Mouse (Mus musculus) lung, postnatal 0 days (tissue): ENCODE measurements around the gene Clock. TPM values are rescaled to one million over a fixed set of nuclear protein-coding genes. Genes with fewer than 3 reads are reported as not detected.

Experiments used
- ATAC-seq: fragments of 200-750 bp; cut with Nextera tagmentation; 2 replicates; pipeline ENCODE4 v1.8.0; 2017; ENCODE audit warnings: moderate library complexity
- DNase-seq: peaks from one replicate; pipeline ENCODE4 v3.0.0-alpha.2; 2016; ENCODE audit warnings: low spot score
- H3K27ac ChIP-seq: fragments of 300-500 bp; sonication (generic); 2 replicates; pipeline ENCODE4 v1.5.1; 2014; ENCODE audit warnings: antibody characterized with exemption, mild to moderate bottlenecking, low read length, mixed read lengths
- H3K27me3 ChIP-seq: fragments of 300-500 bp; sonication (generic); replicated peaks from 2 replicates; pipeline ENCODE4 v1.6.1; 2014; ENCODE audit warnings: low read length, mixed read lengths; ENCODE audit not compliant: insufficient read depth
- H3K36me3 ChIP-seq: fragments of 300-500 bp; sonication (generic); 2 replicates; pipeline ENCODE4 v1.6.1; 2014; ENCODE audit warnings: low read length, mixed read lengths; ENCODE audit not compliant: insufficient read depth
- H3K4me1 ChIP-seq: fragments of 300-500 bp; sonication (generic); 2 replicates; pipeline ENCODE4 v1.6.1; 2014; ENCODE audit warnings: antibody characterized with exemption, low read depth, low read length, mixed read lengths; ENCODE audit not compliant: insufficient read depth
- H3K4me2 ChIP-seq: fragments of 300-500 bp; sonication (generic); replicated peaks from 2 replicates; pipeline ENCODE4 v1.6.1; 2014; ENCODE audit warnings: low read depth, mild to moderate bottlenecking, low read length, moderate library complexity, mixed read lengths
- H3K4me3 ChIP-seq: fragments of 300-500 bp; sonication (generic); 2 replicates; pipeline ENCODE4 v1.5.1; 2014; ENCODE audit warnings: low read depth, low read length
- H3K9ac ChIP-seq: fragments of 300-500 bp; sonication (generic); replicated peaks from 2 replicates; pipeline ENCODE4 v1.6.1; 2014; ENCODE audit warnings: low read depth, mild to moderate bottlenecking
- H3K9me3 ChIP-seq: fragments of 300-500 bp; sonication (generic); 2 replicates; pipeline ENCODE4 v1.6.1; 2016; ENCODE audit warnings: low read length, mixed read lengths
- CTCF ChIP-seq: IDR thresholded peaks from 2 replicates; pipeline ENCODE4 v1.5.1; 2016; ENCODE audit warnings: antibody characterized with exemption, mild to moderate bottlenecking
- EP300 ChIP-seq: IDR thresholded peaks from 2 replicates; pipeline ENCODE4 v1.6.1; 2016; ENCODE audit warnings: antibody characterized with exemption, mild to moderate bottlenecking, control low read depth
- whole genome bisulfite sequencing: fragments of 180-500 bp; shearing (Covaris S2); extraction: QIAGEN DNeasy Blood & Tissue Kit; methylation state at CpG from one replicate; pipeline ENCODE4 v1.1.7; 2014; 5-methylcytosine and 5-hydroxymethylcytosine counted together
- polyA plus RNA-seq: library from polyadenylated mRNA; unstranded; fragments of >200 nt; fragmentation: Nextera tagmentation; extraction: Ambion mirVana; gene quantifications from 2 replicates; pipeline ENCODE4 v1.2.1, GENCODE M21; 2015

Clock gene
- polyA plus RNA-seq, 1 experiment from 2014 or later: 11.5 TPM

- Histone ChIP-seq H3K9ac (no peak overlapping the region), H3K27ac (no peak overlapping the region), H3K36me3 (no peaks in the 10 kb centered on the region), H3K4me2 (no peak overlapping the region), H3K9me3 (no peaks in the 10 kb centered on the region), H3K4me3 (no peak overlapping the region), H3K4me1 (no peaks in the 10 kb centered on the region), H3K27me3 (no peaks in the 10 kb centered on the region)
- TF ChIP-seq EP300 (no peak), CTCF (no peak)
- WGBS: 96% methylated on average over 3 of the region's 3 CpGs
- ATAC-seq (no peak), DNase-seq (no peak)
Observed at GRCm38 (mm10) chr5:76288256-76288655, 16.3 kb downstream of the Clock start.

- Histone ChIP-seq H3K4me3 (no peak overlapping the region), H3K4me1 (no peaks in the 10 kb centered on the region), H3K9ac (no peak overlapping the region), H3K4me2 (no peak overlapping the region), H3K9me3 (no peaks in the 10 kb centered on the region), H3K27me3 (no peaks in the 10 kb centered on the region), H3K36me3 (no peaks in the 10 kb centered on the region), H3K27ac (no peak overlapping the region)
- TF ChIP-seq CTCF: no peak
- no peak for TF ChIP-seq EP300
- no peak for DNase-seq
- no peak for ATAC-seq
- WGBS: 71% methylated on average over 5 of the region's 5 CpGs
Observed at GRCm38 (mm10) chr5:76287062-76287461, 17.5 kb downstream of the Clock start.

GRCm38 (mm10) chr5:76285699-76286098 is 18.9 kb downstream of the Clock start:
- Histone ChIP-seq H3K27ac (no peak overlapping the region), H3K9ac (no peak overlapping the region), H3K9me3 (no peaks in the 10 kb centered on the region), H3K27me3 (no peaks in the 10 kb centered on the region), H3K4me3 (no peak overlapping the region), H3K4me2 (no peak overlapping the region), H3K36me3 (no peaks in the 10 kb centered on the region), H3K4me1 (no peaks in the 10 kb centered on the region)
- 81% methylated on average over 4 of the region's 4 CpGs for WGBS
- DNase-seq: no peak
- no peak for ATAC-seq
- TF ChIP-seq CTCF: no peak
- no peak for TF ChIP-seq EP300

- no peak for ATAC-seq
- no peak for TF ChIP-seq CTCF
- TF ChIP-seq EP300: no peak
- no peak overlapping the region for H3K27ac ChIP-seq
Observed at GRCm38 (mm10) chr5:76283890-76284289, 20.7 kb downstream of the Clock start.

GRCm38 (mm10) chr5:76274977-76275376 is 29.6 kb downstream of the Clock start:
- ATAC-seq (no peak), DNase-seq (no peak)
- Histone ChIP-seq H3K4me1 (no peaks in the 10 kb centered on the region), H3K4me2 (no peak overlapping the region), H3K36me3 (no peaks in the 10 kb centered on the region), H3K27me3 (no peaks in the 10 kb centered on the region), H3K27ac (no peak overlapping the region), H3K4me3 (no peak overlapping the region), H3K9me3 (no peaks in the 10 kb centered on the region), H3K9ac (no peak overlapping the region)
- TF ChIP-seq CTCF (no peak), EP300 (no peak)
- 58% methylated on average over 4 of the region's 4 CpGs for WGBS

More at GRCm38 (mm10) chr5:76283890-76284289, 20.7 kb downstream of the Clock start:
- no peaks in the 10 kb centered on the region for H3K4me1 ChIP-seq
- DNase-seq: no peak
- H3K4me3 ChIP-seq: no peak overlapping the region
- 44% methylated on average over 1 of the region's 1 CpGs for WGBS
- H3K36me3 ChIP-seq: no peaks in the 10 kb centered on the region
- H3K27me3 ChIP-seq: no peaks in the 10 kb centered on the region
- H3K4me2 ChIP-seq: no peak overlapping the region
- no peak overlapping the region for H3K9ac ChIP-seq
- H3K9me3 ChIP-seq: no peaks in the 10 kb centered on the region

- H3K36me3 ChIP-seq: no peaks in the 10 kb centered on the region
- H3K4me3 ChIP-seq: no peak overlapping the region
- no peaks in the 10 kb centered on the region for H3K4me1 ChIP-seq
- DNase-seq (no peak), ATAC-seq (no peak)
- H3K9me3 ChIP-seq: no peaks in the 10 kb centered on the region
- no peak overlapping the region for H3K9ac ChIP-seq
- H3K27ac ChIP-seq: no peak overlapping the region
- TF ChIP-seq CTCF (no peak), EP300 (no peak)
- no peaks in the 10 kb centered on the region for H3K27me3 ChIP-seq
- 77% methylated on average over 3 of the region's 3 CpGs for WGBS
- no peak overlapping the region for H3K4me2 ChIP-seq
Observed at GRCm38 (mm10) chr5:76250948-76251347, 53.6 kb downstream of the Clock start.

- H3K27ac ChIP-seq: no peak overlapping the region
- TF ChIP-seq CTCF (no peak), EP300 (no peak)
- DNase-seq (no peak), ATAC-seq (no peak)
- H3K36me3 ChIP-seq: 0 out of 2 replicates have a peak, but pooled peaks cover 6% of the 10 kb centered on the region
- no peaks in the 10 kb centered on the region for H3K27me3 ChIP-seq
- H3K9me3 ChIP-seq: no peaks in the 10 kb centered on the region
- H3K4me3 ChIP-seq: no peak overlapping the region
- H3K4me2 ChIP-seq: no peak overlapping the region
- H3K9ac ChIP-seq: no peak overlapping the region
- no peaks in the 10 kb centered on the region for H3K4me1 ChIP-seq
Observed at GRCm38 (mm10) chr5:76246539-76246938, 58.1 kb downstream of the Clock start.
